Mouse (Mus musculus): ENCODE data around the gene Fuca2.

DNA sequence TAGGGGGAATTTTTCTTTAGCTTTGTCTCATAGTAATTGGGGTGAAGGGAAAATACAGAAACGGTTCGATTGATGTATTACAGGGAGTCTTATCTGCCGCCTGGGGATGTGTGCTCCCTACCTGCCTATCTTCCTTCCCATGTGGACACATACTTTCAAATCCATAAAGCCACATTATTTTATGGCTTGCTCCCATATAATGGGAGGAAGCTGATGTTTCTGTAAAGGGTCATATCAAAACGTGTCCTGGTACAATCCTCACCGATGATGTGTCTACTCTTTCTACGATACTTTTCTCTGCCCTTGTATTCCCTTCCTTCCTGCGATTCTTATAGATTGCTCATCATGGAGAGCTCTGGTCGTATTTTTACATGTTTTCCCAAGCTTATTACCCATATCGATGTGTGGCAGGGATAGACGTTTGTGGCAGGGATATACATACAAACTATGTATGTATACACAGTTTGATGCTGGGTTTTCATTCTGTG is 54.2 kb downstream of the Fuca2 start:
- TF ChIP-seq POLR2A (IDR thresholded peaks at IDR 0.05; ENCODE audit: low read depth, low read length) (no peak), CTCF (IDR thresholded peaks at IDR 0.05; ENCODE audit: extremely low read depth, insufficient read depth, insufficient read length, insufficient replicate concordance) (no peak)
